Mouse (Mus musculus) ovary, adult 10 weeks (tissue): Measurements from ENCODE around the gene Gucy2g. TPM values are rescaled to one million over a fixed set of nuclear protein-coding genes. Genes with fewer than 3 reads are reported as not detected.

Source experiments
- polyA plus RNA-seq: library from polyadenylated mRNA; stranded (reverse); fragments of 350-450 nt; fragmentation: Illumina TruSeq; extraction: RNeasy Lipid Tissue Mini Kit (QIAGEN cat#74804); gene quantifications from one replicate; pipeline ENCODE4 v1.2.3, GENCODE M21; 2014

Gene Gucy2g
- 0.23 TPM for polyA plus RNA-seq

DNA sequence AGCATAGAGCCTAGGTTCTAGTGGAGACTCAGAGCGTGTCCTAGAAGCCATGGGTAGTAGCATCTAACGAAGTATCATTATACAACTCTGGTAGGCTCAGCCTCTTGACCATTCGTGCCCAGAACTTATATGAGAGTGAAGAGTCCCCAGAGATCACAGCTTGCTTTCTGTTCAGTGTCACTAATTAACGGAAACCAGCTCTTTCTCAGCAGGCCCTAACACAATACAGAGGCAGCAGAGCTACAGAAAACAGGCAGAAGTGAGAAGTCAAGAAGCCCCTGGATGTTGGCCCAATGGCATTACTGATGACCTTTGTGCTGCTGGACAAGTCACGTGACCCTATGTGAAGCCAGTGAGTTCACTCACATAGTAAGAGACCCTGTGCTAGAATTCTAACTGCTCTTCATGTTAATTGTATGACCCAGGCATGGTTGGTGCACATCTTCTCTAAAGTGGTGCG is at the start of gene Gucy2g:
TSS of gene Gucy2g (minus strand) at position 51 of the 460 bp plus-strand sequence.

DNA sequence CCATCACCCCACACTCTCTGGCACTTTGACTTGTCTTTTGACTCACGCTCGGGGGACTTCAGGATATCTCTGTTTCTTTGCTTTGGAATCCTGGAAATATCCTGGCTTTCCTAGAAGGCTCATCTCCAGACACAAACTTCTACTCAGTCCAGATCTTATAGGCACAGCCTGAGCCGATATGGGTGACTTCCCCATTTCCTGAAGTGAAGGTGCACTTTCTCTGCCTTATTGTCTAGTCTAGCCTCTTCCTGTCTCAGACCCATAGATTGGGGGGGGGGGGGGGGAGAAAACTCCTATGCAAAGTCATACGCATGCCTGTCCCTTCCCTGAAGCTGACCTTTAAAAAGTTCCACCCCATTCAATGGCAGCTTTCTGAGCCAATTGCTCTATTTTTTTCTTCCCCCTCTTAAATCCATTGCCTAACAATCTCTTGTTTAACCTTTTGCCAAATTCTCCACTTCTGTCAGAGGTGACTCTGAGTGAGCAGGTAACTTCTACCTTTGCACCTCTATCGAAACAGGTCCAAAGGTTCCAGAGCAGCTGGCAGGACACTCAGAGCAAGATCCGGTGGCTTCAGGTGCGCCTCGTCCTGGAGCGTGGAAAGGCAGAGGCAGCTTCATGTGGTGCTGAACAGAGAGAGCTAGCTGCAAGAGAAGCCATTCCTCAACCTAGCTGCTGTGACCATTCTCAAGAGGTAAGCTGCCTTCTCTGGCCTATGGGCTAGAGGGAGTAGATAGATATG is 10.5 kb upstream of the Gucy2g start, which contains the start of gene Acsl5:
TSS of gene Acsl5 (plus strand) at position 556 of the 742 bp plus-strand sequence.

DNA sequence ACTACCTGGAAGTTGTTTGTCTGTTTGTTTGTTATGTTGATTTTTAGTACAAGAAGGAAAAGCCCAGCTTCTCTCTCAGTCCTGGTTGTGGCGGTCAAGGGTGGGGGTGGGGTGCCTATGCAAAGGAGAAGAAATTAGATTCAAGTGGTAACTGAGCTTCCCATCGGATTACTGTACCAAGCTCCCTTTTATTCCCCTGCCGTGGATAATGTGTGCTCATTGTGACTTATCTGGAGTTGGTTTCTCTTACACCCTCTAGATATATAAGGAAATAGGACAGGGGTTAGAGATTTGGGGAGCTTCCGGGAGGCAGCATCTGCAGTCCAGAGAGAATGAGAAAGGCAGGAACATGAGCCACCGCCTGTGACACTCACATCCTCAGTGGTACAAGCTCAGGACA is 60.6 kb downstream of the Gucy2g start, which contains the start of gene Tectb:
TSS of gene Tectb (plus strand) at position 301 of the 400 bp plus-strand sequence.

Other genes with a start within 250 kb of the Gucy2g start
- gene Gpam, start 114.0 kb downstream of the Gucy2g start, polyA plus RNA-seq: 149 TPM
- not detected for gene Tectb, start 60.5 kb downstream of the Gucy2g start, polyA plus RNA-seq
- 109 TPM for gene Acsl5, start 10.7 kb upstream of the Gucy2g start, polyA plus RNA-seq
- 81.2 TPM for gene Zdhhc6, start 74.8 kb upstream of the Gucy2g start, polyA plus RNA-seq
- gene Vti1a, start 75.1 kb upstream of the Gucy2g start, polyA plus RNA-seq: 28.3 TPM